Mouse (Mus musculus) stomach, postnatal 0 days (tissue): ENCODE data around the gene Trim31.

Experiments used
- CTCF ChIP-seq: IDR thresholded peaks from 2 replicates; pipeline ENCODE4 v1.5.1; 2016; ENCODE audit warnings: antibody characterized with exemption, low read depth, mild to moderate bottlenecking, moderate library complexity
- EP300 ChIP-seq: optimal IDR thresholded peaks from 2 replicates; pipeline ENCODE3; 2016; ENCODE audit warnings: antibody characterized with exemption

- TF ChIP-seq CTCF (no peak), EP300 (no peak)
These were observed 22.3 kb downstream of the Trim31 start for GRCm38 (mm10) chr17:36920239-36920638.
